Comparison of ENCODE assay signal across 1 mouse cellular context in the genomic region with DNA sequence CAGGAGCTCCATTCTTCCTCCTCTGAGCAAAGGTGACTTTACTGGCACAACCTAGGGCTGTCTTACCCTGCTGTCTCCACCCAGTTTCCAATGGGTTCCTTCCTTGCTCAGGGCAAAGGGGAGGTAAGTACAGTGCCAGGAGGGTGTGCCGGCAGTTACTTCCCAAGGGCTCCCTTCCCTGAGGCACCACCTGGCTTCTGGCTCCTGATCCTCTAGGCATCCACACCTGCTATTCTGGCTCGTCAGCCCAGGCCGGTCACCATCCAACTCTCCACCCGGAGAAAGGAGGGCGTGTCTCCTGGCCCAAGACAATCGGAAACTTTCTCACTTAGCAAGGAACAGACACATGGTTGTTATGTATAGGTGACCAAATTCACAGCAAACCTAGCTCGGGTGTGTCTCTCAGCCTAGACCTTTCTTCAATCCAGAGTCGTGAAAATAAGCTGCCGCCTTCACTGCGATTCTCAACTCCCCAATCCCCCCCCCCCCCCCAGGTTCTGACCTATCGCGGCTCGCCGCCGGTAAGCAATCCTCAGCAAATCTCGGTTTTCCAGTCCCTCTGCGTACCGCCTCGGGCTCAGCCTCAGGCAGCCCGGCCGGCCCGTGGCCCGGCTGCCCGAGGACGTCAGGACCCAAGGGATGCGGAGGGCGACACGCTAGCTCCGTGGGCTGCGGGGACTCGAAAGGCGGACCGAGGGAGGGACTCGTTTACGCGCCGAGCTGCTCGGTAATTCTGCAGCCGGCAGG.
TF ChIP-seq lines count a peak whose summit lies in the region.

No protein-coding gene starts in this region.

TF ChIP-seq in CH12.LX, 34 proteins besides CTCF, POLR2A, EP300 and RAD21:
- TF ChIP-seq MYC (IDR thresholded peaks at IDR 0.05; ENCODE audit: low read depth, low read length) (no peak), MAZ (IDR thresholded peaks at IDR 0.05; ENCODE audit: low read depth, low read length) (no peak), SIN3A (IDR thresholded peaks at IDR 0.05; ENCODE audit: low read length) (0 out of 2 replicates have a peak, but pooled peaks have one; percentile 35)
